ENCODE assay signal across 9 mouse cellular contexts in genomic region chr15:62104653-62105052, GRCm38 (mm10).
DNase-seq lines count a peak whose midpoint lies in the region; ATAC-seq and TF ChIP-seq lines count a peak whose summit lies in the region.
"Had no signal": no experiment of that assay in that cellular context is flagged by ENCODE, and none has a peak within 500 bp of the region (broad histone marks: within the 10 kb centered on the region; RNA-seq: fewer than 3 reads in every experiment).

No protein-coding gene starts in this region.

- H3K9me3 ChIP-seq in lung, embryonic 14.5 days (ENCODE audit: low read depth, low read length): no peaks in the 10 kb centered on the region
- H3K9me3 ChIP-seq in intestine, embryonic 15.5 days: no peaks in the 10 kb centered on the region
- no peaks in the 10 kb centered on the region for H3K9me3 ChIP-seq in limb, embryonic 10.5 days (replicated peaks)

- H3K9ac ChIP-seq in lung, embryonic 14.5 days: no peak overlapping the region
- H3K9ac ChIP-seq in intestine, embryonic 15.5 days: no peak overlapping the region
- H3K9ac ChIP-seq: limb, embryonic 12.5 days had no signal

- no peak overlapping the region for H3K4me3 ChIP-seq in lung, embryonic 14.5 days (ENCODE audit: low read depth, low read length)
- H3K4me3 ChIP-seq in intestine, embryonic 15.5 days (replicated peaks): no peak overlapping the region
- no peak overlapping the region for H3K4me3 ChIP-seq in limb, embryonic 10.5 days
- H3K4me3 ChIP-seq: limb, embryonic 12.5 days had no signal

- WGBS in lung, embryonic 14.5 days: 31% methylated on average over 7 of the region's 7 CpGs
- WGBS in intestine, embryonic 15.5 days: 48% methylated on average over 7 of the region's 7 CpGs
- 57% methylated on average over 7 of the region's 7 CpGs for WGBS in limb, embryonic 10.5 days

- DNase-seq in layer of hippocampus, adult 11-12 months (ENCODE audit: low spot score): peak; percentile 69
- no peak for DNase-seq in layer of hippocampus, adult 8-10 months (ENCODE audit: low spot score in 2 of 2)
- peak; percentile 44 for DNase-seq in adipocyte (ENCODE audit: low spot score)
- DNase-seq in cerebellum, postnatal 14 days: peak; percentile 42 to 65
- DNase-seq in lung, embryonic 14.5 days: peak; percentile 71
- DNase-seq in urinary bladder, postnatal 25 days (ENCODE audit: low spot score): no peak
- DNase-seq in limb, embryonic 10.5 days (ENCODE audit: low spot score): no peak

- H3K27ac ChIP-seq in lung, embryonic 14.5 days (ENCODE audit: low read depth): no peak overlapping the region
- no peak overlapping the region for H3K27ac ChIP-seq in intestine, embryonic 15.5 days
- H3K27ac ChIP-seq in limb, embryonic 10.5 days: no peak overlapping the region
- H3K27ac ChIP-seq: limb, embryonic 12.5 days had no signal

- TF ChIP-seq CTCF in lung, embryonic 14.5 days (IDR thresholded peaks at IDR 0.05; ENCODE audit: low read depth): no peak

- H3K4me2 ChIP-seq in lung, embryonic 14.5 days: no peak overlapping the region
- H3K4me2 ChIP-seq in intestine, embryonic 15.5 days (replicated peaks): no peak overlapping the region
- H3K4me2 ChIP-seq: limb, embryonic 12.5 days had no signal

- no peaks in the 10 kb centered on the region for H3K36me3 ChIP-seq in lung, embryonic 14.5 days (ENCODE audit: insufficient read depth)
- no peaks in the 10 kb centered on the region for H3K36me3 ChIP-seq in intestine, embryonic 15.5 days
- H3K36me3 ChIP-seq in limb, embryonic 10.5 days: peaks cover 3% of the 10 kb centered on the region; the same call in 1 of the 2 replicates
- H3K36me3 ChIP-seq: limb, embryonic 12.5 days had no signal

- H3K27me3 ChIP-seq in lung, embryonic 14.5 days (ENCODE audit: insufficient read depth, low read length): no peaks in the 10 kb centered on the region
- no peaks in the 10 kb centered on the region for H3K27me3 ChIP-seq in intestine, embryonic 15.5 days (replicated peaks)
- H3K27me3 ChIP-seq in limb, embryonic 10.5 days (ENCODE audit: low read depth, poor library complexity, severe bottlenecking): no peaks in the 10 kb centered on the region
- H3K27me3 ChIP-seq: limb, embryonic 12.5 days had no signal

- no peak for ATAC-seq in lung, embryonic 14.5 days (ENCODE audit: insufficient read depth)
- ATAC-seq in intestine, embryonic 15.5 days: no peak

- H3K4me1 ChIP-seq in lung, embryonic 14.5 days (ENCODE audit: insufficient read depth): peaks cover 19% of the 10 kb centered on the region
- peaks cover 14% of the 10 kb centered on the region for H3K4me1 ChIP-seq in intestine, embryonic 15.5 days (replicated peaks)
- H3K4me1 ChIP-seq in limb, embryonic 10.5 days: peaks cover 13% of the 10 kb centered on the region; the same call in 1 of the 2 replicates

Comparison
In these comparisons a context has a peak if more than half of its experiments do, and no peak if none do; other contexts are left out.
1. DNase-seq: peak in layer of hippocampus, adult 11-12 months (single experiment), adipocyte (single experiment), cerebellum, postnatal 14 days (2 of 2) and lung, embryonic 14.5 days (single experiment); none in layer of hippocampus, adult 8-10 months (0 of 2), urinary bladder, postnatal 25 days (single experiment) and limb, embryonic 10.5 days (single experiment).